In the genomic region with DNA sequence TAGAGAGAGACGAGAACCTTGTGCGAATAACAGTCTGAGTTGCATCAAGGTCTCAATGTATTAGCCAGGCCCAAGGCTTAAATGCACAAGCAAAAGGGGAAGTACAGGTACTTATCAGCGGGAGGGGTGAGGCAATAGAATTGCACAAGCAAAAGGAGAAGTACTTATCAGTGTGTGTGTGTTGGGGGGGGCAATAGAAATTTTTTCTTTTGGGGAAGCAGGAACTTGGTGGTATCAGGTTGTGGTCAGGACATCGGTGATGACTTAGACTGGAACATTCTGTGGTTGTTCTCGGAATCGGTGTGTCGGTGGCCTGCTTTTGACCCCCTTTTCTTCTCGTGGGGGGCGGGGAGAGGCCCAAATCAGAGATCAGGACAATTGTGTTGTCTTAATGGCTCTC, we compare ENCODE assay signal across 7 mouse cellular contexts.
"Had no signal": no experiment of that assay in that cellular context is flagged by ENCODE, and none has a peak within 500 bp of the region (broad histone marks: within the 10 kb centered on the region; RNA-seq: fewer than 3 reads in every experiment).

No protein-coding gene starts in this region.

- DNase-seq: kidney, adult 8-10 months; kidney, postnatal 25 days; lung, embryonic 14.5 days; lung, postnatal 10 days; spleen, adult 18-20 months; thymus, adult 2 months; thymus, postnatal 25 days had no signal
